Mouse (Mus musculus): ENCODE measurements around the gene Omg. TPM values are rescaled to one million over a fixed set of nuclear protein-coding genes. Genes with fewer than 3 reads are reported as not detected.

Gene Omg
- polyA plus RNA-seq, 1 experiment from 2014 or later = 0.42 TPM

Other genes with a start within 250 kb of the Omg start
- 316 and 358 TPM in 2 replicates for gene Wsb1, start 249.4 kb downstream of the Omg start, polyA plus RNA-seq (2015; fragmentation: Nextera tagmentation; extraction: Ambion mirVana)
- gene Gm9964, start 207.2 kb downstream of the Omg start, polyA plus RNA-seq (2015; fragmentation: Nextera tagmentation; extraction: Ambion mirVana) = not detected in 2 replicates
- gene Nf1, start 164.4 kb downstream of the Omg start, polyA plus RNA-seq (2015; fragmentation: Nextera tagmentation; extraction: Ambion mirVana) = 8.9 and 9.0 TPM in 2 replicates
- 0.73 and 1.2 TPM in 2 replicates for gene Evi2b, start 19.7 kb upstream of the Omg start, polyA plus RNA-seq (2015; fragmentation: Nextera tagmentation; extraction: Ambion mirVana)
- 0.73 and 0.78 TPM in 2 replicates for gene Evi2, start 26.5 kb upstream of the Omg start, polyA plus RNA-seq (2015; fragmentation: Nextera tagmentation; extraction: Ambion mirVana)
- gene Evi2a, start 26.5 kb upstream of the Omg start, polyA plus RNA-seq (2015; fragmentation: Nextera tagmentation; extraction: Ambion mirVana) = 3.1 TPM in 2 replicates
- 9.6 and 9.7 TPM in 2 replicates for gene Rab11fip4, start 87.1 kb upstream of the Omg start, polyA plus RNA-seq (2015; fragmentation: Nextera tagmentation; extraction: Ambion mirVana)